ENCODE assay signal across 24 mouse cellular contexts in genomic region chr5:77431068-77431467, GRCm38 (mm10).
"Had no signal": no experiment of that assay in that cellular context is flagged by ENCODE, and none has a peak within 500 bp of the region (broad histone marks: within the 10 kb centered on the region; RNA-seq: fewer than 3 reads in every experiment).

No protein-coding gene starts in this region.

- H3K4me3 ChIP-seq: heart, embryonic 10.5 days; heart, embryonic 12.5 days; hindbrain, embryonic 13.5 days; hindbrain, embryonic 15.5 days; kidney, embryonic 15.5 days; limb, embryonic 13.5 days; limb, embryonic 15.5 days had no signal

- H3K4me1 ChIP-seq: heart, embryonic 10.5 days; heart, embryonic 12.5 days; hindbrain, embryonic 13.5 days; hindbrain, embryonic 15.5 days had no signal

- H3K9ac ChIP-seq: forebrain, postnatal 0 days; heart, embryonic 12.5 days; hindbrain, embryonic 13.5 days; hindbrain, embryonic 15.5 days; kidney, embryonic 15.5 days; limb, embryonic 13.5 days; limb, embryonic 15.5 days had no signal

- H3K27me3 ChIP-seq: heart, embryonic 12.5 days; hindbrain, embryonic 13.5 days; hindbrain, embryonic 15.5 days; kidney, embryonic 15.5 days; limb, embryonic 13.5 days; limb, embryonic 15.5 days had no signal

- H3K4me2 ChIP-seq: heart, embryonic 12.5 days; hindbrain, embryonic 13.5 days; hindbrain, embryonic 15.5 days; kidney, embryonic 15.5 days; limb, embryonic 13.5 days; limb, embryonic 15.5 days had no signal

- H3K9me3 ChIP-seq: heart, embryonic 10.5 days; heart, embryonic 12.5 days; hindbrain, embryonic 13.5 days; hindbrain, embryonic 15.5 days; kidney, embryonic 15.5 days; limb, embryonic 13.5 days; limb, embryonic 15.5 days had no signal

- H3K27ac ChIP-seq: heart, embryonic 10.5 days; hindbrain, embryonic 13.5 days; hindbrain, embryonic 15.5 days; hindbrain, postnatal 0 days; kidney, embryonic 15.5 days; kidney, postnatal 0 days; limb, embryonic 13.5 days; limb, embryonic 15.5 days had no signal

- DNase-seq: forebrain, postnatal 0 days; gastrocnemius, postnatal 14 days; gastrocnemius, postnatal 36 days; heart, adult 18-20 months; heart, postnatal 10 days; heart, postnatal 36 days; kidney, adult 11 months; kidney, adult 2 months; kidney, adult 9 months; kidney, postnatal 14 days; kidney, postnatal 36 days; layer of hippocampus, adult 9-11 months; layer of hippocampus, postnatal 36 days; left cerebral cortex, postnatal 4 days had no signal

- ATAC-seq: forebrain, postnatal 0 days; hindbrain, postnatal 0 days; intestine, embryonic 16.5 days had no signal

- H3K36me3 ChIP-seq: heart, embryonic 10.5 days; heart, embryonic 12.5 days; hindbrain, embryonic 13.5 days; hindbrain, embryonic 15.5 days; kidney, embryonic 15.5 days; limb, embryonic 13.5 days; limb, embryonic 15.5 days had no signal
